Mouse (Mus musculus) frontal cortex, postnatal 14 days (tissue): ENCODE data around the gene C1qtnf4.

Experiments used
- DNase-seq, 2 experiments: peaks; one replicate each; pipeline ENCODE4 v3.0.0; 2022; ENCODE audit warnings: low spot score in 2 of 2

C1qtnf4 gene

DNA sequence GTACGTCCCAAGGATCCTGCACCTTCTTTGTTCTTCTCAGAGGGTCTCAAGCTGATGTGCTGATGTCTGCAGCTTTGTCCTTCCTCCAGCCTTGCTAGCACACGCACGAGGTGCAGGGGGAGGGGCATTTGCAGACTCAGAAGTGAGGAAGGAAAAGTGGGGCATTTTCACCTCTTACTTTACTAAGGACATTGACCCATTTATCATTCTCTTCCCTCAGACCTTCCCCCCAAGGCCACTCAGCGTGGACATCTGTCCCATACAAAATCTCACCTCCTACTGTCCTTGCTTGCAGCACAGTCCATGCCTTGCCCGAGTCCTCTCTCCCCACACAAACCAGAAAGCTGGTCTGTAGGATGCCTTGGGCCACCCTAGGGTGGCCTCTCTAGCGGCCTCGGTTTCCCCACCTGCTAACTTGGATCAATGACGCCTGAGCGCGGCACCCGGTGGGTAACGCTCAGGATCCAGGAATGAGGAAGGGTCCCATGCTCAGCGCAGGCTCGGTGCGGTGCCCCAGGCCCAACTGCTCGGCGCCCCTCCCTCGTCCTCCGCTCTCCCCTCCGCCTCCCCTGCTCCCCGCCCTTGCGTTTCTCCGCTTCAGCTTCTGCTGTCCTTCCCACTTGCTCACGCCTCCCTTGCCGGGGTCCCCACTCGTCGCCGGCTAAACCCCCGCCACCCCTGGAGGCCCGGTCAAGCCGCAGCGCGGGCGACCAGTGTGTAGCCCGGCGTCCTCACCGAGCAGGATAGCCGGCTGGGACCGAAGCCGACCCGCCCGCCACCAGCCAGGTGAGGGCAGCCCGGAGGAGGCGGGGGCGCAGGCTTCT is at the start of gene C1qtnf4:
TSS of gene C1qtnf4 (plus strand) at position 643 of the 824 bp plus-strand sequence.
- peak in 1 of 2 experiments; percentile 42 for DNase-seq

DNA sequence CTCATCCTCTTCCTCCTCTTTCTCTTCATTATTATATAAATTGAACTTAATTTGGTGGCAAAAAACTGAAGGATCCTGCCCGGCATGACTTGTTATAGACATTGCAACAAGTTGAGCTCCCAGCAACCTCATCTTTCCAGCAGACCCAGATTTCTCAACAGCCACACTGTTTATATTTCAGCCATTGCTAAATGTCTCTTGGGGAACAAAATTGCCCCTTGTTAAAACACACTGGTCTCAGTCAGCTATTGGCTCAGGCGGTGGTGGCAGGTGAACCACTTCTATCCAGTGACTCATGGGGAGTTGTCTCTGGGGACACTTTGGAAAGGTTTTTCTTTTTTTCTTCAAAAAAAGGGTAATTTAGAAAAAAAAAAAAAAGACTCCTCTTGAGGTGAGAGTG is 47.0 kb upstream of the C1qtnf4 start:
- DNase-seq, result no peak

DNA sequence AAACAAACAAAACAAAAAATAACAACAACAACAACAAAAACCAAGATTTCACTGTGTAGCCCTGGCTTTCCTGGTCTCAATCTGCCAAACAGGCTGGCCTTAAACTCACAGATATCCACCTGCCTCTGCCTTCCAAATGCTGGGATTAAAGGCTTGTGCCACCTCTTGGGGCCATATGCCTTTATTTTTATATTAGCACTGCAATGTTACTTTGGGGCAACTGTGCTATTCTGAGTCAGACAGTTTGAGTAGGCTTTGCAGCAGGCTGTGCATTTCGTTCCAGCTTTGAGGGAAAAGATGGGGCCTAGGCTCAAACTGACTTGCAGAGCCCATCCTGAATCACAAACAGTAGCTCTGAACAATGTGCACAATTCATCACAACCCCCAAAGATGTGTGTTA is 42.0 kb upstream of the C1qtnf4 start:
- DNase-seq, result no peak

DNA sequence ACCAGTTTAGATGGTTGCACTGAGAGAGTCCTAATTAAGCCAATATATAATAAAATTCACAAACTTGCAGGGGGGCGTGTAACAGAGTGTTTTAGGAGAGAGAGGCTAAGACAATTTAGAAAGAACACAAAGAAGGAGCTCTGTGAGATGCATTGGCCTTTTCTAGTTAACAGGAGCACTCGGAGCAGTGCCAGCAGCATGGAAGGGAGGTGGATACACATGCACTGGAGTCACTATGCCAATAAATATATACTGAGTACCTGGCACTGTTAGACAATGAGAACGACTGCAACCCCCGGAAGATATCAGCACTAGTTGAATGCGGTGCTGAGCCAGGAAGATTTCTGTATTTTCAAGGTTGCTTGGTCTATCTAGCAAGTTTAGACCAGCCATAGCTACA is 41.4 kb upstream of the C1qtnf4 start:
- DNase-seq, result no peak

DNA sequence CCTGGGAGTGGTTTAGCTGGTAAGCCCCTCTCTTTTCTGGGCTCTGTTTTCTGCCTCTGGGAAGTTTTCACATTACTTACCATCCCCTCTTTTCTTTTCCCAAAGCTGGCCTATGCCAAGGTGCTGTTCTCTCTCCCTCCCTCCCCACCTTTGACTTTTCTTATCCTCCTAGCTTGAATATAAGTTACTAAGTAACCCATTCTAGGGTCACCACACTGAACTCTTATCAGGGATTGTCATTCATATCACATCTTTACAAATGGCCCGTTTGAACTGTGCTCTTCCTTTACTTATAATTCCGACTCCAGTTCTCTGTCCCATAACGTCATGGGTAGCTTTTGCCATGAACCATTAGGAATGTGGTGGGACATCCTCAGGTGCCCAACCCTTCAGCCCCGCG is 40.4 kb upstream of the C1qtnf4 start:
- DNase-seq, result no peak

DNA sequence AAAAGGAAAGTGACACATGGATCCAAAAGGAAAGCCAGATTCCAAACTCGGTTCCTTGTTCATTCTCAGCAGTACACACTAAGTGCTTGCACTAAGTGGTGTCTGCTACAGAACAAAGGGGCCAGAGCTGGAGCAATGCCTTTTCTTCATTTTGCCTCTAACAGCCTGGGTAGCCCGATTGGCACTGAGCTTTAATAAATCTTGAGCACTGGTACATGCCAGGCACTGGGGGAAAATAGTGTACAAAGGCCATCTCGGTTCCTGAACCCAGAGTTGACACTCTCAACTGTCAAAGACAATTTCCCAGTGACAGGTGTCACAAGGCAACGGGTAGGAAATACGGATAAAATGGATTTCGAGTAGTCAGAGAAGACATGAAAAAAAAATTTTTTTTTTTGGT is 39.5 kb upstream of the C1qtnf4 start:
- no peak for DNase-seq

DNA sequence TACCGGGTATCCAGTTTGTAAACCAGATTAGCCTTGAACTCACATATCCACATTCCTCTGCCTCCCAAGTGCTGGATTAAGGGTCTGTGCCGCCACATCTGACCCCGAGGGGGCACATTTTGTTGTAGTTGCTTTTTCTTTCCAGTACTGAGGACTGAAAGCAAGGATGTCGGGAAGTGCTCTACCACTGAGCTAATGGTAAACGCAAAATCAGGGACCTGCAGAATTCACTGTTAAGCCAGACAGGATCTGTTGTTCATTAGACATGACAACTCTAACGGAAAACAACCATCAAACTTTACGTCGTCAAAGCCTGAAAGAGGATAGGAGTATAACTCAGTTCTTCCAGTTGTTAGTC is 39.1 kb upstream of the C1qtnf4 start:
- DNase-seq, result no peak

GRCm38 (mm10) chr2:90846955-90847680 is 38.5 kb upstream of the C1qtnf4 start, which contains the start of gene Mtch2:
Gene Mtch2, plus strand, starts transcription at chr2:90847155.
- peak; percentile 95 to 97 for DNase-seq

- no peak for DNase-seq
Observed at GRCm38 (mm10) chr2:90847681-90848050, 38.0 kb upstream of the C1qtnf4 start.

DNA sequence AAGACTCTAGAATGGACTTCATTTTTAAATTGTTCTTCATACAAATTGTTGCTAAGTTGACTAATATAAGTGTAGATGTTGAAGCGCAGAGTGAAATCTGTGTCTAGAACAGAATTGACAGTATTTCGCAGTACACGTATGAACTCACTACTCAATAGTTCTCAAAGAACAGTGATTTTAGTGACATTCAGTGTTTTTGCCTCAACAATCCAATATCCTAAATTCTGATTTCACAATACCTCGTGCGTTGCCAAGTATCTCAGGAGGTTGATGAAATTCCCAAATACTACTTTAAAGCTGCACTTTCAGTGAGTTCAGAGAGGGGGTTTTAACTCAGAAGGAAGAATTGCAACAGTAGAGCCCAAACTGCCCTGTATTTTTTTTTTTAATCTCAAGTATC is 37.3 kb upstream of the C1qtnf4 start:
- no peak for DNase-seq

- DNase-seq, result no peak
Observed at GRCm38 (mm10) chr2:90850401-90850800, 35.3 kb upstream of the C1qtnf4 start.

- no peak for DNase-seq
Observed at GRCm38 (mm10) chr2:90861486-90861885, 24.2 kb upstream of the C1qtnf4 start.

DNA sequence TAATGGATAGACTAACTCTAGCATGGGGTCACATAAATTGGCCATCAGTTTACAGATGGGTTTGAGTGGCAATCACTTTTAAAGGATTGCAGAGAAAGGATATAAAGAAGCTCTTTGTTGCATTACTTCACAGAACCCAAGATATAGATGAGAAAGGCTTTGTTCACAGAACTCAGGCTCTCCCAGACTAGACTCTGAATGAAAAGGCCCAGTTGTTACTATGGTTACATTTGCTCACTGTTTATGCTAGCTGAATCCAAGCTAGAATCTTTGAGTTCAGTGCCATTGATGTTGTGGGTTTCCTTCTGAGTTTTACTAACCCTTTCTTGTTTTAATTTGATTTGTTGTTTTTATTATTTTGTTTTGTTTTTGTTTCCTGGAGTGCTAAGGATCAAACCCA is 21.5 kb upstream of the C1qtnf4 start:
- no peak for DNase-seq

DNA sequence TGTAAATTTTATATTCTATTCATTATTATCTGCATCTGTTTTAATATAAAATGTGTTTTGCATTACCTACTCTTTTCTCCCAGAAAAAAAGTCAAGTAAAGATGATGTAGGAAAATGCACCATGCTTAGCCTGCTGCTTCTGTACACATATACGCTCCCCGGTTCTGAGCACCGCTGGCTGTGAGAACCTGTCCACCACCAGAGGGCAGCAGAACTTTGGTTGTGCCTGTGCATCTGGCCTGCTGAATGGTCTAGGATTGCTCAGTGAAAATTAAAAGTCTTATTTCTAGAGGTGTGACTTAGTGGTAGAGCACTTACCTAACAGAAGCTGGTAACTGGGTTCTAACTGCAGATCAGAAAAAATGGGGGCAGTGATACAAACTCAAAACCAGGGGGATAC is 19.1 kb upstream of the C1qtnf4 start:
- DNase-seq, result peak; percentile 78 to 85

DNA sequence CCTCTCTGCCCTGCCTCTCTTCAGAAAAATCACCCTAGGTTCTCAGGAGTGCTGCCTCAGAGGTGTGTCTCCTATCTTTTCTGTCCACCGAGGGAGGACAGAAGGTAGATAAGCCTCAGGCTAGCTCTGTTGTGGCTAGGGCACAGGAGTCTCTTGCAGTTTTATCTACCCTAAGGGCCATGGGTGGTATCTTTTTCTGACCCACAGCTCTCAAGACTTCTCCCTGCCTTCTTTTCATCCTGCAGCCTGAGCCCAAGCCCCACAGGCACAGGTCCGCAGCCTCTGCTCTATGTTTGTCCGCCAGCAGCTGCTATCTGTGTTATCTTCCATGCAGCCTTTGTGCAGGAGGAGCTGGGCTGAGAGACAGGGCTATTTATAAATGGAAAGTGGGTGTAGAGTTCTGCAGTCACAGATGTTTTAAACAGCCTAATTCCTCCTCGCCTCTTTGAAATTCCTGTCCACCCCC is 15.5 kb upstream of the C1qtnf4 start:
- DNase-seq, result no peak

DNA sequence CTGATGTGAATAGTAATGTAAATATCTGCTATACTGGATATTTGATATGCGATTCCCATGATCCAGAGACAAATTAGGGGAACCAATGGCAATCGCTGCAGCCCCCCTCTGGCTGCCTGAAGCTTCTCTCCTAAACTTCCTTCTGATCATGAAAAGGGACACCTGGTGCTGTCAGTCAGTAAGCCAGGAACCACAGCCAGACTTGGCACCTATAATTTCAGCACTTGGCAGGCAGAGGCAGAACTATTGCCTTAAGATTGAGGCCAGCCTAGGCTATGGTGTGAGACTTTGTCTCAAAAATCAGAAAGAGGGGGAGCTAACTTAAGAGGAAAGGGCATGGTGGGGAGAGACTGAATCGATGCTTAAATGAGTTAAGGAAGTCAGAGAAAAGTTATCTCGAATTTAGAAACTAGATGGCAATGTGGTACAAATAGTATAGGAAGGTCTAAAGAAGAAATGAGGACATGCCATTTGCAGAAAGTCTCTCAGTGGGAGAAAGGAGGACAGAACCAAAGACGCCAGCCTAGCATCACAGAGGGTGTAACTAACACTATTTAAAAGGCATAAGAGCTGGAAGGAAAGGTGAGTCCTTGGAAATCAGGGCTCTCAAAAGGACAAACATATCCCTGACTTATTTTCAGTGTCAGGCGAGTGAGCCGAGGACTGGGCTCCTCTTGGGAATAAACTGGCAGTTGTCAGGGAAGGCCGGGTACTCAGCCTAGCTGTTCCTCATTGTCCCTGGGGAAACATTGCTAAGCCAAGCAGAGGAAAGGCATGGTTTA is 14.3 kb upstream of the C1qtnf4 start:
- DNase-seq, result no peak

DNA sequence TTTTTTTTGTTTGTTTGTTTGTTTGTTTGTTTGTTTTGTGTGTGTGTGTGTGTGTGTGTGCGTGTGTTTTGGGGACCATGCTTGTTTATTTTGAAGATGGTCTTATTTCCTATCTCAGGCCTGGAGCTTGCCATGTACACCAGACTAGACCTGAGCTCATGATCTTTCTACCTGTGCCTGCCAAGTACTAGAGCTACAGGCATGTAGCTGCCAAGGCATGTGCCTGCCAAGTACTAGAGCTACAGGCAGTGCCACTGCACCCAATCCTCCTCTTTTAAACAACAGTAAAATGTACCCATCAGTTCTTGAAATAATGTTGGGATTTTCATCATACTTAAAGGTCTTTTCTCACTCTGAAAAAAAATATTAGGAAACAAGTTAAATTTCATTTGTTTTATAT is 11.6 kb upstream of the C1qtnf4 start:
- no peak for DNase-seq

DNA sequence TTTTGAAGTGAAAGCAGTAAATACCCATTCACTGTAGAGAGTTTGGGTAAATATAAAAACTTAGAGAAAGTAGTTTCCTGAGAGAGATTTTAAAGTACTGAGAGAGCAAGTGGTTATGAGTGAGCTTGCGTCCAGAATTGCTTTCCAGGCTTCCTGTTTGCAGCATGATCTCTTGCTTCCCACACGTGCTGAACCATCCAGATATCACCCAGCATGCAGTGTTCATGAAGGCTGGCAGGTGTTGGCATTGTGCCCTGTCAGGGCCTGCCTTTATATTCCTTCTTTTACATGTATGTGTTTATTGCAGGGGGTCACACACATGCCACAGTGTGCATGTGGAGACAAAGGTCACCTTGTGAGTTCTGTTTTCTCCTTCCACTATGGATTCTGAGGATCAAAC is 10.4 kb upstream of the C1qtnf4 start:
- DNase-seq, result no peak

- no peak for DNase-seq
Observed at GRCm38 (mm10) chr2:90877584-90878259, 7.9 kb upstream of the C1qtnf4 start.

DNA sequence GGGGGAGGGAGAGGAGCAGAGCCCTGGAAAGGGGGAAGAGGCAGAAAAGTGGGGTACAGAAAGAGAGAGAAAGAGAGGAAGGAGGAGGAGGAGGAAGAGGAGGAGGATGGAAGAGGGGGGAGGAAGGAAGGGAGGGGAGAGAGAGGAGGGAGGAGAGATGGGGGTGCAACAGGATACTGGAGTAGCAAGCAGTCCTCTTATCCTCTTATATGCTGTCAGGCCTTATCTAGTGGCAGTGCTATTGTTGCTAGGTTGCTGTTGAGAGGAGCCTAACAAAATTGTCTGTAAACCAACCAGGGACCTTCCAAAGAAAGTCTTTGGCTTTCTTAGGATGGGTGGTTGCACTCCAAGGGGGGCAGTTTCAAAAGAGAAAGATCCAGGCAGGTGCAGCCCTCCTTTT is 6.2 kb upstream of the C1qtnf4 start:
- DNase-seq, result no peak

GRCm38 (mm10) chr2:90880144-90880785 is 5.4 kb upstream of the C1qtnf4 start:
- no peak for DNase-seq
